Mouse (Mus musculus): ENCODE results near the gene Extl1. TPM values are rescaled to one million over a fixed set of nuclear protein-coding genes. Genes with fewer than 3 reads are reported as not detected.

Extl1 gene
- polyA plus RNA-seq, 1 experiment from 2014 or later, result 0.64 TPM

DNA sequence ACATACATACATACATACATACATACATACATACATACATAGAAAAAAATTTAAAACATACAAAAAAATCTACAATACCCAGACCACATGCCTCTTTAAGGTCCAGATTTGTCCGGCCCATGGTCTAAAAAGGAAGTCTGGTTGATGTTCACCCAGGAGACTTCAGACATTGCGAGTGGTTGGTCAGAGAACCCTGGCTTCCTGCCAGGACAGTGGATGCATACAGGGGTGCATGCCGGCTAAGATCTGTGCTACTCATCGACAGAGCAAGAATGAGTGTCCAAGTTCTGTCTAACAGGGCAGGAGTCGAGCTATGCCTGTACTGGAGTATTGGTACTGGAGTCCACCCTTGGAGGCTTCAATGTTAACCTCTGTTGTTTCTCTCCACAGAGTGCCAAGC, 59.0 kb downstream of the Extl1 start:
- no peak for ATAC-seq (ENCODE audit: insufficient number of reproducible peaks, insufficient read depth, low FRiP score, low read depth)
- Histone ChIP-seq H3K9me3 (ENCODE audit: control insufficient read depth, low read depth, low read length) (no peaks in the 10 kb centered on the region), H3K9ac (replicated peaks; ENCODE audit: low read depth, low read length) (no peak overlapping the region), H3K4me3 (ENCODE audit: low read depth, low read length) (no peak overlapping the region), H3K4me2 (replicated peaks; ENCODE audit: low read depth, low read length) (no peak overlapping the region), H3K4me1 (ENCODE audit: control insufficient read depth, insufficient read depth, low read length) (no peaks in the 10 kb centered on the region), H3K27me3 (ENCODE audit: control insufficient read depth, insufficient read depth, low read length) (no peaks in the 10 kb centered on the region), H3K27ac (ENCODE audit: low read length) (no peak overlapping the region), H3K36me3 (ENCODE audit: control insufficient read depth, insufficient read depth, low read length) (no peaks in the 10 kb centered on the region)
- WGBS, result 60% methylated on average over 5 of the region's 5 CpGs

DNA sequence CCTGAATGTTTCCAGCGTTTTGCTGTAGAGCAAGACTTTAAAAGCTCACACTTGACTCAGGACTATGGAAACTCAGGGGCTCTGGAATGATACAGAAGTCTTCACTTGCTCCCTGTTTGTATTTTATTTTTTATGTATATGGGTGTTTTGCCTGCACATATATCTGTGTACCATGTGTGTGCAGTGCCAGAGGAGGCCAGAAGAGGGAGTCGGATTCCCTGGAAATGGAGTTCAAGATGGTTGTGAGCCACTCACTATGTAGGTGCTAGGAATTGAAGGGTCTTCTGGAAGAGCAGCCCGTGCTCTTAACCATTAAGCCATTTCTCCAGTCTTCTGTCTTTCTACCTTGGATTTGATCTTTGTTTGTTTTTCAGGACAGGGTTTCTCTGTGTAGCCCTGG, 62.1 kb downstream of the Extl1 start:
- H3K4me1 ChIP-seq (ENCODE audit: control insufficient read depth, insufficient read depth, low read length), result no peaks in the 10 kb centered on the region
- no peak overlapping the region for H3K27ac ChIP-seq (ENCODE audit: low read length)
- no peak overlapping the region for H3K4me2 ChIP-seq (replicated peaks; ENCODE audit: low read depth, low read length)
- ATAC-seq (ENCODE audit: insufficient number of reproducible peaks, insufficient read depth, low FRiP score, low read depth), result no peak
- no peaks in the 10 kb centered on the region for H3K27me3 ChIP-seq (ENCODE audit: control insufficient read depth, insufficient read depth, low read length)
- no peaks in the 10 kb centered on the region for H3K9me3 ChIP-seq (ENCODE audit: control insufficient read depth, low read depth, low read length)
- no peak overlapping the region for H3K4me3 ChIP-seq (ENCODE audit: low read depth, low read length)
- no peaks in the 10 kb centered on the region for H3K36me3 ChIP-seq (ENCODE audit: control insufficient read depth, insufficient read depth, low read length)
- H3K9ac ChIP-seq (replicated peaks; ENCODE audit: low read depth, low read length), result no peak overlapping the region
- 57% methylated on average over 3 of the region's 3 CpGs for WGBS

DNA sequence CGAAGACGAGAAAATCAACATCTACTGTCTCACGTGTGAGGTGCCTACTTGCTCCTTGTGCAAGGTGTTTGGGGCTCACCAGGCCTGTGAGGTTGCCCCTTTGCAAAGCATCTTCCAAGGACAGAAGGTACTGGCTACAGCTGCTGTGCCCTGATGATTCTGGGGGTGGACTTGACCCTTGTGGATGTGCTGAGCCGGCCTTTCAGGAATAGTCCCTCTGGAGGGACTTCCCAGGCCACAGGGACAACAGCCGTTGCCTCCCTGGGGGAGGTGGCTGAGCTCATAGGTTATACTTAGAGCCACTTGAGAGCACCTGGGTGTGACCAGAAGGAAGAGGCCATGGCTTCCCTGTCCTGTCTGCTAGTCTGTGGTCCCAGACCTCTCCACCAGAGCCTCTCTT, 64.0 kb downstream of the Extl1 start:
- no peaks in the 10 kb centered on the region for H3K27me3 ChIP-seq (ENCODE audit: control insufficient read depth, insufficient read depth, low read length)
- no peak overlapping the region for H3K4me2 ChIP-seq (replicated peaks; ENCODE audit: low read depth, low read length)
- 74% methylated on average over 5 of the region's 5 CpGs for WGBS
- no peaks in the 10 kb centered on the region for H3K36me3 ChIP-seq (ENCODE audit: control insufficient read depth, insufficient read depth, low read length)
- H3K27ac ChIP-seq (ENCODE audit: low read length), result no peak overlapping the region
- no peaks in the 10 kb centered on the region for H3K4me1 ChIP-seq (ENCODE audit: control insufficient read depth, insufficient read depth, low read length)
- ATAC-seq (ENCODE audit: insufficient number of reproducible peaks, insufficient read depth, low FRiP score, low read depth), result no peak
- H3K9ac ChIP-seq (replicated peaks; ENCODE audit: low read depth, low read length), result no peak overlapping the region
- no peaks in the 10 kb centered on the region for H3K9me3 ChIP-seq (ENCODE audit: control insufficient read depth, low read depth, low read length)
- H3K4me3 ChIP-seq (ENCODE audit: low read depth, low read length), result no peak overlapping the region

DNA sequence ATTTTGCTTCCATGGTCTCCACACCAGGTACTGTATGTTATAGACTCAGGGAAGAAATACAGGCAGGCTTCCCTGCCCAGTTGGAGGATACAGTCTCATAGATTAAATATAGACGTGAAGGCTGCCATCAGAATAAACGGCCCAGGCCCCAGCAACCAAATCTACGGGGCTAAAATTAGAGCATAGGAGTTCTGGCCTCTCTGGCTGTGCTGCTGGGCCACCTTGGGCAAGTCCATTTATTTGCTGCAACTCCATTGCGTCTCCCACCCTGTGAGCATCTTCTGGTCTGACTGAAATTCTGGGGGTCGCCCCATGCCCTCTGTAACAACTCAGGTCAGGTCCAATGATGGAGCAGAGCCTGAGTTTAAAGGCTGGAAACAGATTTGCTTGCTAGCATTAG, 64.6 kb downstream of the Extl1 start:
- H3K27ac ChIP-seq (ENCODE audit: low read length), result no peak overlapping the region
- no peak for ATAC-seq (ENCODE audit: insufficient number of reproducible peaks, insufficient read depth, low FRiP score, low read depth)
- no peaks in the 10 kb centered on the region for H3K4me1 ChIP-seq (ENCODE audit: control insufficient read depth, insufficient read depth, low read length)
- whole genome bisulfite sequencing, result 87% methylated on average over 5 of the region's 5 CpGs
- H3K27me3 ChIP-seq (ENCODE audit: control insufficient read depth, insufficient read depth, low read length), result no peaks in the 10 kb centered on the region
- no peak overlapping the region for H3K9ac ChIP-seq (replicated peaks; ENCODE audit: low read depth, low read length)
- H3K4me3 ChIP-seq (ENCODE audit: low read depth, low read length), result no peak overlapping the region
- H3K4me2 ChIP-seq (replicated peaks; ENCODE audit: low read depth, low read length), result no peak overlapping the region
- no peaks in the 10 kb centered on the region for H3K9me3 ChIP-seq (ENCODE audit: control insufficient read depth, low read depth, low read length)
- no peaks in the 10 kb centered on the region for H3K36me3 ChIP-seq (ENCODE audit: control insufficient read depth, insufficient read depth, low read length)

DNA sequence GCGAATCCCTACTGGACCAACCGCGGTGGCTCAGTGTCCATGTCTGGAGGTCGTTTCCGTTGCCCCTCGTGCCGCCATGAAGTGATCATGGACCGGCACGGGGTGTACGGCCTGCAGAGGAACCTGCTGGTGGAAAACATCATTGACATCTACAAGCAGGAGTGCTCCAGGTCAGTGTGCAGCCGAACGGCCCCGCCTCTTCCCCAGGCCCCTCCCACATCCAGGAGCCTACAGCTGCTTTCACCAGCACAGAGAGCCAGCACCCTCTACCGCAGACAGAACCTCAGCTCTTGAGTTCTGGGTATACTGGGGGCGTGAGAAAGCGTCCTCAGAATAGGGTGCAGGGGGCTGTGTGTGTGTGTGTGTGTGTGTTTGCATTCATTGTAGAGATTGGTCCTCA, 67.3 kb downstream of the Extl1 start:
- no peaks in the 10 kb centered on the region for H3K4me1 ChIP-seq (ENCODE audit: control insufficient read depth, insufficient read depth, low read length)
- 54% methylated on average over 16 of the region's 16 CpGs for WGBS

DNA sequence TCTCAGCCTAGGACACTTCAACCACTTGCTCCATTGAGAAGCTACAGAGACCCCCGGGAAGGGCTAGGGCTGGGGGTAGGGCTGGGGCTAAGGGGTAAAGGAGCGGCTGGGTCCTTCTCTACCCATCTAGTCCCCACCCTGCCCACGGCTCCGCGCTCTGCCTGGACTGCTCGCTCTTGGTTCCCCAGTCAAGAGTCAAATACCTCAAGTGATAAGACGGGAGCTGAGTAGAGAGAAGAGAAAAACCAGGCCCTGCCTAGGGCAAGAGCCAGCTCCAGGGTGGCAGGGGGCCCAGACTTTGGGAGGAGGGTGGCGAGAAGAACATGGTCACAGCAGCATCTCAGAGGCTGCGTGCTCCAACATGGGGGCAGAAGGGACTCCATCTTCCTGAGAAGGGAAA, 68.2 kb downstream of the Extl1 start:
- Histone ChIP-seq H3K4me2 (replicated peaks; ENCODE audit: low read depth, low read length) (no peak overlapping the region), H3K36me3 (ENCODE audit: control insufficient read depth, insufficient read depth, low read length) (no peaks in the 10 kb centered on the region), H3K4me3 (ENCODE audit: low read depth, low read length) (no peak overlapping the region), H3K4me1 (ENCODE audit: control insufficient read depth, insufficient read depth, low read length) (no peaks in the 10 kb centered on the region), H3K9me3 (ENCODE audit: control insufficient read depth, low read depth, low read length) (peaks cover 4% of the 10 kb centered on the region; the same call in 1 of the 2 replicates), H3K27me3 (ENCODE audit: control insufficient read depth, insufficient read depth, low read length) (no peaks in the 10 kb centered on the region), H3K9ac (replicated peaks; ENCODE audit: low read depth, low read length) (no peak overlapping the region), H3K27ac (ENCODE audit: low read length) (no peak overlapping the region)
- peak; percentile 42; the same call in 1 of the 2 replicates for ATAC-seq (ENCODE audit: insufficient number of reproducible peaks, insufficient read depth, low FRiP score, low read depth)
- WGBS, result 63% methylated on average over 9 of the region's 9 CpGs

More for the DNA sequence above, 67.3 kb downstream of the Extl1 start:
- ATAC-seq (ENCODE audit: insufficient number of reproducible peaks, insufficient read depth, low FRiP score, low read depth), result 0 out of 2 replicates have a peak, but pooled peaks have one; percentile 37
- Histone ChIP-seq H3K4me3 (ENCODE audit: low read depth, low read length) (no peak overlapping the region), H3K27ac (ENCODE audit: low read length) (no peak overlapping the region), H3K36me3 (ENCODE audit: control insufficient read depth, insufficient read depth, low read length) (no peaks in the 10 kb centered on the region), H3K9me3 (ENCODE audit: control insufficient read depth, low read depth, low read length) (peaks cover 4% of the 10 kb centered on the region; the same call in 1 of the 2 replicates), H3K27me3 (ENCODE audit: control insufficient read depth, insufficient read depth, low read length) (no peaks in the 10 kb centered on the region), H3K9ac (replicated peaks; ENCODE audit: low read depth, low read length) (no peak overlapping the region), H3K4me2 (replicated peaks; ENCODE audit: low read depth, low read length) (no peak overlapping the region)

DNA sequence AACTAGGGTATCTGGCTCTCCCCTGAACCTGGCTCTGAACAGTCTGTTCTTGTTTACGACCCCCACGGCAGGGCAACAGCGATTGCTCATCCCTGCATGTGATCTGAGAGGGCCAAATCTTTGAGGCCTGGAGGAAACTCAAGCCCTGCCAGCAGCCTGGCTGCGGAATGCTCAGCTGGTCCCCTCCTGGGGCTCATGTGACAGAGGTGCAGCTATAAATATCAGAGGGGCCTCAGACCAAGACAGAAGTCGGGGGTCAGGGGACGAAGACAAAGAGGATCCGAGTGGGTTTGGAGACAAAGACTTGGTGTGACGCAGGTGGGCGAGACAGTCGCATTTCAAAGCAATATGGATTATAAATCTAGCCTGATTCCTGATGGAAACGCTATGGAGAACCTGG, 68.8 kb downstream of the Extl1 start, which contains the start of gene Trim63:
TSS of gene Trim63 (plus strand) at position 245 of the 400 bp plus-strand sequence.
- H3K9me3 ChIP-seq (ENCODE audit: control insufficient read depth, low read depth, low read length), result peaks cover 4% of the 10 kb centered on the region; the same call in 1 of the 2 replicates
- H3K27ac ChIP-seq (ENCODE audit: low read length), result no peak within 1 kb of the TSS
- no peak for ATAC-seq (ENCODE audit: insufficient number of reproducible peaks, insufficient read depth, low FRiP score, low read depth)
- H3K4me3 ChIP-seq (ENCODE audit: low read depth, low read length), result no peak within 1 kb of the TSS
- no peak within 1 kb of the TSS for H3K4me2 ChIP-seq (replicated peaks; ENCODE audit: low read depth, low read length)
- H3K9ac ChIP-seq (replicated peaks; ENCODE audit: low read depth, low read length), result no peak within 1 kb of the TSS
- no peaks in the 10 kb centered on the region for H3K36me3 ChIP-seq (ENCODE audit: control insufficient read depth, insufficient read depth, low read length)
- no peaks in the 10 kb centered on the region for H3K4me1 ChIP-seq (ENCODE audit: control insufficient read depth, insufficient read depth, low read length)
- WGBS, result 32% methylated on average over 11 of the region's 11 CpGs
- no peaks in the 10 kb centered on the region for H3K27me3 ChIP-seq (ENCODE audit: control insufficient read depth, insufficient read depth, low read length)

DNA sequence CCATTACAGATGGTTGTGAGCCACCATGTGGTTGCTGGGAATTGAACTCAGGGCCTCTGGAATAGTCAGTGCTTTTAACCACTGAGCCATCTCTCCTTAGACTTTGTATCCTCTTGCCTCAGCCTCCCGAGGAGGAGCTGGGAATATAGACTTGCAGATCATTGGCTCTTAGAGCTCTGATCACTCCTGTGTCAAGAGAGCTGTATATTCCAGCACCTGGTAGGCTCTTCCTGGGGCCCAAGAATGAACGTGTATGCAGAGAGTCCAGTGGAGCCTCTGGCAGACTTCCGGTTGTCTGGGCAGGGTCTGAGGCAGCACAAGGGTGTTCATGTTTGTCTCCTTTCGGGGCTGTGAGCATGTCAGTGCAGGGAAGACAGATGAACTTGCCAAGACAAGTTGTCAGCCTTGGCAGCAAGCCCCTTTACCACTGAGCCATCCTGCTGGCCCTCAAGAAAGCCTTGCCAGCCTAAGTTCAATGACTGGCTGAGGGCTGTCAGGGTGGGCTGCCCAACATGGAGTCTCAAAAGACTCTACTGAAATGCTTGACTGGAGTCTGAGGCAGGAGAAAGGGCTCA, 69.5 kb downstream of the Extl1 start:
- 76% methylated on average over 4 of the region's 4 CpGs for WGBS
- H3K9ac ChIP-seq (replicated peaks; ENCODE audit: low read depth, low read length), result no peak overlapping the region
- no peak overlapping the region for H3K4me3 ChIP-seq (ENCODE audit: low read depth, low read length)
- no peak overlapping the region for H3K27ac ChIP-seq (ENCODE audit: low read length)
- peaks cover 4% of the 10 kb centered on the region; the same call in 1 of the 2 replicates for H3K9me3 ChIP-seq (ENCODE audit: control insufficient read depth, low read depth, low read length)
- H3K4me2 ChIP-seq (replicated peaks; ENCODE audit: low read depth, low read length), result no peak overlapping the region
- H3K27me3 ChIP-seq (ENCODE audit: control insufficient read depth, insufficient read depth, low read length), result no peaks in the 10 kb centered on the region
- H3K4me1 ChIP-seq (ENCODE audit: control insufficient read depth, insufficient read depth, low read length), result no peaks in the 10 kb centered on the region
- no peaks in the 10 kb centered on the region for H3K36me3 ChIP-seq (ENCODE audit: control insufficient read depth, insufficient read depth, low read length)
- no peak for ATAC-seq (ENCODE audit: insufficient number of reproducible peaks, insufficient read depth, low FRiP score, low read depth)

DNA sequence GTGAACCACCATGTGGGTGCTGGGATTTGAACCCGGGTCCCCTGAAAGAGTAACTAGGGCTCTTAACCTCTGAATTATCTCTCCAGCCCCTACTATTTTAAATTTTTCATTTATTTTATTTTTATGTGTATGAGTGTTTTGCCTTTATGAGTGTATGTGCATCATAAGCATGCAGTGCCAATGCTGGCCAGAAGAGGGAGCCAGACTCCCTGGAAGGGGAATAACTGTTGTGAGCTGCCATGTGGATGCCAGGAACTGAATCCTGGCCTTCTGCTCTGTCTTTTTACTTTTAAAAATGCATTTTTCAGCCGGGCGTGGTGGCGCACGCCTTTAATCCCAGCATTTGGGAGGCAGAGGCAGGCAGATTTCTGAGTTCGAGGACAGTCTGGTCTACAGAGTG, 70.7 kb downstream of the Extl1 start:
- Histone ChIP-seq H3K4me1 (ENCODE audit: control insufficient read depth, insufficient read depth, low read length) (no peaks in the 10 kb centered on the region), H3K4me2 (replicated peaks; ENCODE audit: low read depth, low read length) (no peak overlapping the region), H3K9me3 (ENCODE audit: control insufficient read depth, low read depth, low read length) (peaks cover 4% of the 10 kb centered on the region; the same call in 1 of the 2 replicates), H3K4me3 (ENCODE audit: low read depth, low read length) (no peak overlapping the region), H3K27ac (ENCODE audit: low read length) (no peak overlapping the region), H3K9ac (replicated peaks; ENCODE audit: low read depth, low read length) (no peak overlapping the region), H3K27me3 (ENCODE audit: control insufficient read depth, insufficient read depth, low read length) (no peaks in the 10 kb centered on the region), H3K36me3 (ENCODE audit: control insufficient read depth, insufficient read depth, low read length) (no peaks in the 10 kb centered on the region)
- WGBS, result 95% methylated on average over 6 of the region's 6 CpGs
- no peak for ATAC-seq (ENCODE audit: insufficient number of reproducible peaks, insufficient read depth, low FRiP score, low read depth)
